Mouse (Mus musculus) embryonic facial prominence, embryonic 13.5 days (tissue): ENCODE data around the gene Ankef1. TPM values are rescaled to one million over a fixed set of nuclear protein-coding genes. Genes with fewer than 3 reads are reported as not detected.

Experiments
- ATAC-seq: fragments of 200-750 bp; cut with Nextera tagmentation; 2 replicates; pipeline ENCODE4 v1.8.0; 2017; ENCODE audit warnings: low read depth; ENCODE audit not compliant: insufficient number of reproducible peaks, insufficient read depth, low FRiP score, low TSS enrichment
- H3K27ac ChIP-seq: fragments of 300-500 bp; sonication (generic); 2 replicates; pipeline ENCODE4 v1.5.1; 2015; ENCODE audit warnings: moderate library complexity, mild to moderate bottlenecking, inconsistent platforms
- H3K27me3 ChIP-seq: fragments of 300-500 bp; sonication (generic); 2 replicates; pipeline ENCODE4 v1.6.1; 2015; ENCODE audit warnings: mild to moderate bottlenecking, inconsistent platforms
- H3K36me3 ChIP-seq: fragments of 300-500 bp; sonication (generic); 2 replicates; pipeline ENCODE4 v1.6.1; 2015; ENCODE audit warnings: mild to moderate bottlenecking, inconsistent platforms
- H3K4me1 ChIP-seq: fragments of 300-500 bp; sonication (generic); 2 replicates; pipeline ENCODE4 v1.6.1; 2015; ENCODE audit warnings: inconsistent platforms
- H3K4me2 ChIP-seq: fragments of 300-500 bp; sonication (generic); 2 replicates; pipeline ENCODE4 v1.6.1; 2015; ENCODE audit warnings: moderate library complexity, mild to moderate bottlenecking, inconsistent platforms
- H3K4me3 ChIP-seq: fragments of 300-500 bp; sonication (generic); 2 replicates; pipeline ENCODE4 v1.5.1; 2015; ENCODE audit warnings: mild to moderate bottlenecking, inconsistent platforms
- H3K9ac ChIP-seq: fragments of 300-500 bp; sonication (generic); 2 replicates; pipeline ENCODE4 v1.6.1; 2015; ENCODE audit warnings: mild to moderate bottlenecking, inconsistent platforms
- H3K9me3 ChIP-seq: fragments of 300-500 bp; sonication (generic); 2 replicates; pipeline ENCODE4 v1.6.1; 2016; ENCODE audit warnings: inconsistent platforms
- WGBS: fragments of 180-500 bp; shearing (Covaris S2); methylation state at CpG from one replicate; pipeline ENCODE4 v1.1.7; 2015; ENCODE audit warnings: mixed read lengths; 5-methylcytosine and 5-hydroxymethylcytosine counted together
- polyA plus RNA-seq: library from polyadenylated mRNA; unstranded; fragments of >200 nt; fragmentation: Nextera tagmentation; extraction: Ambion mirVana; gene quantifications from 2 replicates; pipeline ENCODE4 v1.2.1, GENCODE M21; 2015

The Ankef1 gene
- polyA plus RNA-seq, 1 experiment from 2014 or later: 0.91 TPM

GRCm38 (mm10) chr2:136512802-136513201 is 11.1 kb downstream of the Ankef1 start:
- no peak for ATAC-seq
- H3K27ac ChIP-seq: no peak overlapping the region
- H3K4me3 ChIP-seq: no peak overlapping the region
- H3K36me3 ChIP-seq: no peaks in the 10 kb centered on the region
- H3K27me3 ChIP-seq: no peaks in the 10 kb centered on the region
- no peaks in the 10 kb centered on the region for H3K9me3 ChIP-seq
- no peak overlapping the region for H3K9ac ChIP-seq
- no peak overlapping the region for H3K4me2 ChIP-seq
- peaks cover 5% of the 10 kb centered on the region; the same call in 1 of the 2 replicates for H3K4me1 ChIP-seq
- 92% methylated on average over 5 of the region's 5 CpGs for WGBS

DNA sequence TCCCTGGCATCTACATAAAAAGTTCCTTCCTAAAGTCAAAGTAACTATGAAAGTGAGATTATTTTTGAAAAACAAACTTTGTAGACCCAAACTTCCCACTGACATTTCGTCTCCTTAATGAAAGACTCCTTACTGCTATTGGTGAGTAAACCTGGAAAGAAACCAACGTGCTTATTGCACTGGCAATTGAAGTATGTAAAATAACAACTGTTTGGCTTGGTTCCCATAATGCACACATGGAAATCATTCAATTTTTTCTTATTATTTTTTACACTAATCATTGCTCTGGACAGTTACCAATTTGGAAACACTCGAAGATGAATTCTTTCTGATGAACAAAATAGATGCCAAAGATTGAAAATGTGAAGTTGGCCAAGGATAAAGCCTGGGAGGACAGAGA is 12.1 kb downstream of the Ankef1 start:
- peaks cover 5% of the 10 kb centered on the region; the same call in 1 of the 2 replicates for H3K4me1 ChIP-seq
- H3K4me3 ChIP-seq: no peak overlapping the region
- ATAC-seq: no peak
- H3K27me3 ChIP-seq: no peaks in the 10 kb centered on the region
- 0 out of 2 replicates have a peak overlapping the region, but pooled peaks have one; percentile 28 for H3K27ac ChIP-seq
- no peak overlapping the region for H3K9ac ChIP-seq
- no peak overlapping the region for H3K4me2 ChIP-seq
- H3K9me3 ChIP-seq: no peaks in the 10 kb centered on the region
- no peaks in the 10 kb centered on the region for H3K36me3 ChIP-seq
- 39% methylated on average over 3 of the region's 3 CpGs for WGBS

DNA sequence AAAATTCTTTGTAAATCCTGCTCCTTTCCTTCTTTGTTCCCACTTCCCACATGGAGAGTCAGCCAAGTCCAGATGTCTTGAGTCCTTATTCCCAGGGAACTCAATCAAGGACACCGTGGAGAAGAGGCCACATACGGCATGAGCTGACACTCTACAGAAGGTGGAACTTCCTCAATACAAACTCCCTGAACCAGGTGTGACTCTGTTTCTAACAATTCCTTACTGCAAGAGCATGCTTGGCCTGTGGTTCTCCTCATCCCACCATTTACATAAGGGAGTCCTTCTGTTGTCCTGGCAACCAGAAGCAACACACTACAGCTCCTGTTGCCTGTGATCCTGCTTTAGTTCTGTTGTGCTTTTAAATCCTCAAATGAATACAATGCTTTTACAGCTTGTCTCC is 13.8 kb downstream of the Ankef1 start:
- no peak for ATAC-seq
- no peaks in the 10 kb centered on the region for H3K27me3 ChIP-seq
- H3K9me3 ChIP-seq: no peaks in the 10 kb centered on the region
- no peaks in the 10 kb centered on the region for H3K36me3 ChIP-seq
- no peak overlapping the region for H3K4me3 ChIP-seq
- H3K4me2 ChIP-seq: no peak overlapping the region
- H3K9ac ChIP-seq: no peak overlapping the region
- H3K27ac ChIP-seq: no peak overlapping the region
- H3K4me1 ChIP-seq: peaks cover 5% of the 10 kb centered on the region; the same call in 1 of the 2 replicates
- 65% methylated on average over 2 of the region's 2 CpGs for WGBS

- Histone ChIP-seq H3K9me3 (no peaks in the 10 kb centered on the region), H3K36me3 (no peaks in the 10 kb centered on the region), H3K4me1 (0 out of 2 replicates have a peak, but pooled peaks cover 5% of the 10 kb centered on the region), H3K27me3 (no peaks in the 10 kb centered on the region), H3K4me2 (no peak overlapping the region), H3K9ac (no peak overlapping the region), H3K27ac (no peak overlapping the region), H3K4me3 (no peak overlapping the region)
- ATAC-seq: no peak
- 81% methylated on average over 7 of the region's 7 CpGs for WGBS
Measured at GRCm38 (mm10) chr2:136528937-136529336, 27.2 kb downstream of the Ankef1 start.

- H3K9ac ChIP-seq: peak overlapping the region; percentile 74
- peak; percentile 96 for ATAC-seq
- no peak overlapping the region for H3K27ac ChIP-seq
- peak overlapping the region; percentile 68 for H3K4me2 ChIP-seq
- H3K36me3 ChIP-seq: no peaks in the 10 kb centered on the region
- peak overlapping the region; percentile 56 for H3K4me3 ChIP-seq
- H3K27me3 ChIP-seq: no peaks in the 10 kb centered on the region
- under 1% methylated on average over 23 of the region's 23 CpGs for WGBS
- H3K9me3 ChIP-seq: no peaks in the 10 kb centered on the region
- H3K4me1 ChIP-seq: 0 out of 2 replicates have a peak, but pooled peaks cover 5% of the 10 kb centered on the region
Measured at GRCm38 (mm10) chr2:136532033-136532432, 30.3 kb downstream of the Ankef1 start.

- Histone ChIP-seq H3K4me2 (no peak overlapping the region), H3K9me3 (no peaks in the 10 kb centered on the region), H3K4me3 (no peak overlapping the region), H3K36me3 (no peaks in the 10 kb centered on the region), H3K27ac (no peak overlapping the region), H3K27me3 (no peaks in the 10 kb centered on the region), H3K9ac (no peak overlapping the region), H3K4me1 (no peaks in the 10 kb centered on the region)
- 69% methylated on average over 5 of the region's 5 CpGs for WGBS
- no peak for ATAC-seq
Measured at GRCm38 (mm10) chr2:136558020-136558419, 56.3 kb downstream of the Ankef1 start.

DNA sequence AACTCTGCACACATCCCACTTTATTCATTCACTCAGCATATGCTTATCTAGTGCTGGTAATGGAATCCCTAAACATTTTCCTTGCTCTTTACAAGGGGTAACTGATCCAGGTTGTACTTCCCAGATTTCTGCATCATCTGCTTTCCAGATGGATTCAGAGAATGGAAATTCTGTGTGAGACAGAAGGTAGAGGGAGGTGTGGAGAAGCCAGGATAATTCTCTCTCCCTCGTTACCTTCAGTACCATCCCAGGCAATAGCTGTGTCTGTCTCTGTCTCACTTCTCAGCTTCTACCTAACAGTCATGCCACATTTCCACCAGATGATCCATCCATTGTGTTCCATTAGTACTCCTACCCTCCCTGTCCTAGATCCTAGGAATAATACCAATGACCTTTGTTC is 60.6 kb downstream of the Ankef1 start:
- Histone ChIP-seq H3K4me2 (no peak overlapping the region), H3K27ac (no peak overlapping the region), H3K9me3 (no peaks in the 10 kb centered on the region), H3K4me3 (no peak overlapping the region), H3K27me3 (no peaks in the 10 kb centered on the region), H3K36me3 (no peaks in the 10 kb centered on the region), H3K4me1 (no peaks in the 10 kb centered on the region), H3K9ac (no peak overlapping the region)
- ATAC-seq: no peak
- 61% methylated on average over 1 of the region's 1 CpGs for WGBS

GRCm38 (mm10) chr2:136570856-136571255 is 69.1 kb downstream of the Ankef1 start:
- Histone ChIP-seq H3K4me2 (no peak overlapping the region), H3K36me3 (no peaks in the 10 kb centered on the region), H3K4me1 (no peaks in the 10 kb centered on the region), H3K27me3 (no peaks in the 10 kb centered on the region), H3K27ac (no peak overlapping the region), H3K9me3 (no peaks in the 10 kb centered on the region), H3K9ac (no peak overlapping the region), H3K4me3 (no peak overlapping the region)
- WGBS: 60% methylated on average over 2 of the region's 2 CpGs
- no peak for ATAC-seq

- Histone ChIP-seq H3K27ac (no peak overlapping the region), H3K9ac (no peak overlapping the region), H3K9me3 (no peaks in the 10 kb centered on the region), H3K4me2 (no peak overlapping the region), H3K4me3 (no peak overlapping the region), H3K4me1 (no peaks in the 10 kb centered on the region), H3K27me3 (no peaks in the 10 kb centered on the region), H3K36me3 (no peaks in the 10 kb centered on the region)
- 53% methylated on average over 2 of the region's 2 CpGs for WGBS
- ATAC-seq: no peak
Measured at GRCm38 (mm10) chr2:136582762-136583161, 81.1 kb downstream of the Ankef1 start.

DNA sequence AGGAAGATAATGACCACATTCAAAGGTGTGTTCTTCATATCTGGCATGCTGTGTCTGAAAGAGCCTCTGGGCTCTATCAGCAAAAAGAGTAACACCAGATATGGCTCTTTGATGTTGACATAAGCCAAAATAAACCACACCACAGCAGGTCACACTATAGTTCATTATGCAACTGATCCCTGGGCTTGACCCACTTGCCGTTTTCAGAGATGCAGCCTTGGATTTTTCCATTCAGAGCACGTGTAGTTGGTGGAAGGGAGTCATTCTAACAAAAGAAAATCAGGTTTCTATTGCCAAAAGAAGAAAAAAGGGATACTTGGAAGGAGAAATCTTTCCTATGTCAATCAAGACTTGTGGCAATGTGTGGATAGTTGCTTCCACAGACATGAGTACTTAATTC is 87.1 kb downstream of the Ankef1 start:
- no peak overlapping the region for H3K4me3 ChIP-seq
- no peak overlapping the region for H3K27ac ChIP-seq
- no peak for ATAC-seq
- H3K27me3 ChIP-seq: no peaks in the 10 kb centered on the region
- 44% methylated on average over 2 of the region's 2 CpGs for WGBS
- no peaks in the 10 kb centered on the region for H3K4me1 ChIP-seq
- H3K9ac ChIP-seq: no peak overlapping the region
- H3K36me3 ChIP-seq: no peaks in the 10 kb centered on the region
- no peaks in the 10 kb centered on the region for H3K9me3 ChIP-seq
- no peak overlapping the region for H3K4me2 ChIP-seq

DNA sequence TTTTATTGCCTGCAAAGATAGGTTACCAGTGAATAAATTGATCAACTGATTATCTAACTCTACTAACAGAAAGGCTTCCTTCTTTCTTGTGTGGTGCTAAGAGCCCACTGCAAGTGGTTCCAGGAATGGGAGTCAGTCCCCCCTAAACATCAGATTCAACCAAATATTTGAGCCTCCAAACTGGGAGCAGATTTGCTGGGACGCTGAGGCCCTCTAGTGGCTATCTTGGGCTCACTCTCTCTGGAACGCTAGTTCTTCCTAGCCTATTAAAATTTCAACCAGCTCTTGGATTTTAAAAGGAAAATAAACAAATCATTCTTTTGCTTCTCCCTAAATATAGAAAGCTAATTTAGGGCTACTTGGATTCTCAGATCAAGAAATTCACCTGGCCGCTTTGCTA is 94.7 kb downstream of the Ankef1 start:
- WGBS: 19% methylated on average over 3 of the region's 3 CpGs
- Histone ChIP-seq H3K4me1 (no peaks in the 10 kb centered on the region), H3K9ac (no peak overlapping the region), H3K9me3 (no peaks in the 10 kb centered on the region), H3K36me3 (no peaks in the 10 kb centered on the region), H3K27me3 (no peaks in the 10 kb centered on the region), H3K4me2 (no peak overlapping the region), H3K4me3 (no peak overlapping the region), H3K27ac (no peak overlapping the region)
- ATAC-seq: no peak

GRCm38 (mm10) chr2:136598743-136599142 is 97.0 kb downstream of the Ankef1 start:
- ATAC-seq: no peak
- H3K27me3 ChIP-seq: no peaks in the 10 kb centered on the region
- no peak overlapping the region for H3K27ac ChIP-seq
- no peaks in the 10 kb centered on the region for H3K36me3 ChIP-seq
- no peaks in the 10 kb centered on the region for H3K4me1 ChIP-seq
- 77% methylated on average over 6 of the region's 6 CpGs for WGBS
- no peaks in the 10 kb centered on the region for H3K9me3 ChIP-seq
- no peak overlapping the region for H3K4me3 ChIP-seq
- no peak overlapping the region for H3K4me2 ChIP-seq
- H3K9ac ChIP-seq: no peak overlapping the region
